Mouse (Mus musculus): ENCODE measurements around the gene Plod1.

- TF ChIP-seq CHD1 (IDR thresholded peaks at IDR 0.05; ENCODE audit: low read depth, low read length) (no peak), BHLHE40 (IDR thresholded peaks at IDR 0.05; ENCODE audit: borderline replicate concordance, low read depth, low read length) (no peak), GATA1 (IDR thresholded peaks at IDR 0.05; ENCODE audit: low read depth, low read length) (no peak), POLR2A (IDR thresholded peaks at IDR 0.05; ENCODE audit: control insufficient read depth in 1 of 2, insufficient read depth in 1 of 2, low read depth in 1 of 2, low read length in 2 of 2, poor library complexity in 1 of 2) (no peak), EP300 (IDR thresholded peaks at IDR 0.05; ENCODE audit: low read depth in 1 of 2, low read length in 2 of 2) (no peak)
Observed at GRCm38 (mm10) chr4:147941045-147942020, 4.8 kb upstream of the Plod1 start.

Measured in MEL (cell line).